Mouse (Mus musculus): ENCODE measurements around the gene Gm49721. TPM values are rescaled to one million over a fixed set of nuclear protein-coding genes. Genes with fewer than 3 reads are reported as not detected.
A peak's percentile ranks its signal among the peaks of the same experiment; 100 is the strongest.
"Not testable (repeated sequence)": the region's sequence is repeated elsewhere in the genome, so short reads cannot be mapped to it uniquely, and the experiment has no call there.

The Gm49721 gene
- 1 to 10 TPM in 1 of 2 experiments, under 1 TPM in 1; 0.39 to 1.5 TPM for polyA plus RNA-seq (2017; shearing (Covaris generic))

GRCm38 (mm10) chr17:6978287-6979248 lies at the start of gene Gm49721:
Gm49721 (plus strand) TSS chr17:6978904.
- peak; percentile 95 for ATAC-seq

- not testable (repeated sequence) for ATAC-seq
Observed at GRCm38 (mm10) chr17:6931625-6932024, 47.1 kb upstream of the Gm49721 start.

GRCm38 (mm10) chr17:6942560-6942959 lies 36.1 kb upstream of the Gm49721 start:
- ATAC-seq: not testable (repeated sequence)

- ATAC-seq: not testable (repeated sequence)
Observed at GRCm38 (mm10) chr17:6947637-6947983, 31.1 kb upstream of the Gm49721 start.

- peak; percentile 77 for ATAC-seq
Observed at GRCm38 (mm10) chr17:6947984-6948768, 30.5 kb upstream of the Gm49721 start, which contains the start of gene Rsph3b. Rsph3b (minus strand) TSS chr17:6948682.

- not testable (repeated sequence) for ATAC-seq
Observed at GRCm38 (mm10) chr17:6948769-6949228, 29.9 kb upstream of the Gm49721 start.

- ATAC-seq: not testable (repeated sequence)
Observed at GRCm38 (mm10) chr17:6958881-6959280, 19.8 kb upstream of the Gm49721 start.

- ATAC-seq: not testable (repeated sequence)
Observed at GRCm38 (mm10) chr17:6959543-6960259, 19.0 kb upstream of the Gm49721 start.

GRCm38 (mm10) chr17:6960349-6960748 lies 18.4 kb upstream of the Gm49721 start:
- not testable (repeated sequence) for ATAC-seq

GRCm38 (mm10) chr17:6960776-6961175 lies 17.9 kb upstream of the Gm49721 start, which contains the start of gene Tagap1:
Tagap1 (minus strand) TSS chr17:6961156.
- peak; percentile 4 for ATAC-seq

- peak; percentile 86 for ATAC-seq
Observed at GRCm38 (mm10) chr17:6961181-6962000, 17.3 kb upstream of the Gm49721 start.

- not testable (repeated sequence) for ATAC-seq
Observed at GRCm38 (mm10) chr17:6962339-6962738, 16.4 kb upstream of the Gm49721 start.

- not testable (repeated sequence) for ATAC-seq
Observed at GRCm38 (mm10) chr17:6962936-6963335, 15.8 kb upstream of the Gm49721 start.

GRCm38 (mm10) chr17:6965364-6965763 lies 13.3 kb upstream of the Gm49721 start:
- peak; percentile 18 for ATAC-seq

- not testable (repeated sequence) for ATAC-seq
Observed at GRCm38 (mm10) chr17:6967673-6968072, 11.0 kb upstream of the Gm49721 start.

GRCm38 (mm10) chr17:6970334-6970733 lies 8.4 kb upstream of the Gm49721 start, which contains the start of gene Rnaset2b:
Rnaset2b (plus strand) TSS chr17:6970634.
- not testable (repeated sequence) for ATAC-seq

GRCm38 (mm10) chr17:6971238-6971637 lies 7.5 kb upstream of the Gm49721 start:
- not testable (repeated sequence) for ATAC-seq

- ATAC-seq: not testable (repeated sequence)
Observed at GRCm38 (mm10) chr17:6972836-6973396, 5.8 kb upstream of the Gm49721 start.

- not testable (repeated sequence) for ATAC-seq
Observed at GRCm38 (mm10) chr17:6974985-6975384, 3.7 kb upstream of the Gm49721 start.

GRCm38 (mm10) chr17:6979380-6979779 lies 676 bp downstream of the Gm49721 start:
- ATAC-seq: peak; percentile 2

- ATAC-seq: not testable (repeated sequence)
Observed at GRCm38 (mm10) chr17:6980144-6980543, 1.4 kb downstream of the Gm49721 start.

All from CD4-positive, CD25-positive, alpha-beta regulatory T cell, adult 4 months (primary cell).